Mouse (Mus musculus): Measurements from ENCODE around the gene Ampd1.

Gene Ampd1

DNA sequence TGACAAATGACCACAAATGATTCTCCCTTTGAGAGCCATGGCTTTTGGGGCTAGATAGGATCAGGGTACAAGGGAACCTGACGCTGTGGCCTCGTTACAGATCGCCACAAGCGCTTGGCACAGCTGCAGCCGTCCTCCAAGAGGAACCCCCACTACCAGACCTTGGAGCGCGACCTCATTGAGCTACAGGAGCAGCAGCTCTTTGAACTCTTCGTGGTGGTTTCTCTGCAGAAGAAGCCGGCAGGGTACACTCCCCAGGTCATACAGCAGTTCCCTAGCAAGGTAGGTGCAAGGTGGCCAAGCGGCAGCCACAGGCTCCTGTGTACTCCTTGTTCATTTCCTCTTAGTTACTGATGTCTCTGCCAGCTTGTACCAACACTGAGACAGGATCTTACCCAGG, 75.1 kb downstream of the Ampd1 start:
- no peak for DNase-seq (ENCODE audit: low read depth, low spot score)
